Mouse (Mus musculus): ENCODE results near the gene Egflam. TPM values are rescaled to one million over a fixed set of nuclear protein-coding genes. Genes with fewer than 3 reads are reported as not detected.
A peak's percentile ranks its signal among the peaks of the same experiment; 100 is the strongest.

Gene Egflam
- polyA plus RNA-seq, 1 experiment from 2014 or later: 15.3 TPM

DNA sequence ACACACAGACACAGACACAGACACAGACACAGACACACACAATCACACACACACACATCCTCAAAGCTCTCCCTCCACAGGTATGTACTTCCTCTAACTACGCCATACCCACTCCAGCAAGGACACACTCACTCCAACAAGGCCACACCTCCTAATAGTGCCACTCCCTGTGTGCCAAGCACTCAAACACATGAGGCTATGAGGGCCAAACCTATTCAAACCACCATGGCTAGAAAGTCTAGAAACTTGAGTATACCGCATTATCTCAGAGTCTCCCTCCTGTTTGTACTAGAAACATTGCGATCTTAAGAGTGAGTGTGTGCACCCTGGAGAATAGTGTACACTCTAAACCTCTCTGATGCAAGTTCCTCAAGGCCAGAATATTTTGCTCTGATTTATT, 182.3 kb downstream of the Egflam start:
- no peak overlapping the region for H3K4me2 ChIP-seq (replicated peaks; ENCODE audit: low read depth, low read length)
- H3K4me1 ChIP-seq (ENCODE audit: control insufficient read depth, insufficient read depth, low read length): no peaks in the 10 kb centered on the region
- WGBS: 95% methylated on average over 3 of the region's 3 CpGs
- H3K36me3 ChIP-seq (ENCODE audit: control insufficient read depth, insufficient read depth, low read length): no peaks in the 10 kb centered on the region
- no peaks in the 10 kb centered on the region for H3K9me3 ChIP-seq (ENCODE audit: control insufficient read depth, low read length)
- no peak for ATAC-seq (ENCODE audit: low FRiP score, low TSS enrichment)
- H3K4me3 ChIP-seq (ENCODE audit: low read length): no peak overlapping the region
- no peaks in the 10 kb centered on the region for H3K27me3 ChIP-seq (ENCODE audit: control insufficient read depth, insufficient read depth, low read length)
- no peak overlapping the region for H3K27ac ChIP-seq (ENCODE audit: low read depth, low read length)
- no peak overlapping the region for H3K9ac ChIP-seq (ENCODE audit: low read depth, low read length)

DNA sequence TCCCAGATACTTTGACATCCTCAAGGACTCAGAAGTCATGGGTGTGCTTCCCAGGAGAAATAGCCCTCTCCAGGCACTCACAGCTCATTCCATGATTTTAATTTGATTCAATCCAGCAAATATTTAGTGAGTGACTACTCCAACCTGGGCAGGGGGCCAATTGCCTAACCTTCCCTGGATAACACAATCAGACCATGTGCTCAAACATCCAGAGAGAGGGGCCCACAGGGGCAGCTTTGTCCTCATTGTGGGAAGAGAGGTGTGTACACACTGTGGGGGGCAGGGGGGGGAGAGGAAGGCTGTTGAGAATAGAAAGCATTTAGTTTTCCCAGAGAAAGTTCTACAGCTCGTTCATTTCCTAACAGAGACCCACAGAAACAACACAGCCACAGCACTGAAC, 184.5 kb downstream of the Egflam start:
- no peak overlapping the region for H3K27ac ChIP-seq (ENCODE audit: low read depth, low read length)
- no peaks in the 10 kb centered on the region for H3K9me3 ChIP-seq (ENCODE audit: control insufficient read depth, low read length)
- no peak overlapping the region for H3K9ac ChIP-seq (ENCODE audit: low read depth, low read length)
- no peak overlapping the region for H3K4me3 ChIP-seq (ENCODE audit: low read length)
- H3K4me1 ChIP-seq (ENCODE audit: control insufficient read depth, insufficient read depth, low read length): no peaks in the 10 kb centered on the region
- no peaks in the 10 kb centered on the region for H3K36me3 ChIP-seq (ENCODE audit: control insufficient read depth, insufficient read depth, low read length)
- WGBS: 84% methylated on average over 1 of the region's 1 CpGs
- H3K27me3 ChIP-seq (ENCODE audit: control insufficient read depth, insufficient read depth, low read length): no peaks in the 10 kb centered on the region
- H3K4me2 ChIP-seq (replicated peaks; ENCODE audit: low read depth, low read length): no peak overlapping the region
- ATAC-seq (ENCODE audit: low FRiP score, low TSS enrichment): no peak

- Histone ChIP-seq H3K9ac (ENCODE audit: low read depth, low read length) (no peak overlapping the region), H3K27ac (ENCODE audit: low read depth, low read length) (no peak overlapping the region)
- WGBS: 55% methylated on average over 9 of the region's 9 CpGs
Observed at GRCm38 (mm10) chr15:7208180-7208579, 190.0 kb downstream of the Egflam start.

DNA sequence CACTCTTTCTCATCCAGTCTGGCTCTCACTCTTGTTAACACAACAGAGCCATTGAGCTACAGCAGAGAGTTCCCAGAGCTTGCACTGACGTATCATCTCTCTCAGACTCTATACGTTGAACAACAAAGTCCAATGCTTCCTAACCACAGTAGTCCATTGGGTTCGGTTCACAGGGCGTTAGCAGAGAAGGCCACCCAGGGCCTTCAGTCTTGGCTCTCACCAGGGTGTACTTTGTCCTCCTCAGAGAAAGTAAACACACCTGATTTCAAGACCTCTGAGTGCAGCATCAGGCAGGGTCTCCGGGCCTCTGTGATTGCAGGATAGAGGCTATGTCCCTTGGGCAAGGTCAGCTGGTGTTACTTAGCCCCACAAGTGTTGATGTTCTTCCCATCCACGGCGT, 190.9 kb downstream of the Egflam start:
- H3K27me3 ChIP-seq (ENCODE audit: control insufficient read depth, insufficient read depth, low read length): no peaks in the 10 kb centered on the region
- no peak overlapping the region for H3K4me2 ChIP-seq (replicated peaks; ENCODE audit: low read depth, low read length)
- H3K27ac ChIP-seq (ENCODE audit: low read depth, low read length): no peak overlapping the region
- no peaks in the 10 kb centered on the region for H3K9me3 ChIP-seq (ENCODE audit: control insufficient read depth, low read length)
- WGBS: 88% methylated on average over 7 of the region's 7 CpGs
- ATAC-seq (ENCODE audit: low FRiP score, low TSS enrichment): no peak
- H3K36me3 ChIP-seq (ENCODE audit: control insufficient read depth, insufficient read depth, low read length): no peaks in the 10 kb centered on the region
- peaks cover 14% of the 10 kb centered on the region; the same call in 1 of the 2 replicates for H3K4me1 ChIP-seq (ENCODE audit: control insufficient read depth, insufficient read depth, low read length)
- H3K9ac ChIP-seq (ENCODE audit: low read depth, low read length): no peak overlapping the region
- H3K4me3 ChIP-seq (ENCODE audit: low read length): no peak overlapping the region

More at GRCm38 (mm10) chr15:7208180-7208579, 190.0 kb downstream of the Egflam start:
- no peak overlapping the region for H3K4me3 ChIP-seq (ENCODE audit: low read length)
- H3K4me2 ChIP-seq (replicated peaks; ENCODE audit: low read depth, low read length): no peak overlapping the region
- no peak for ATAC-seq (ENCODE audit: low FRiP score, low TSS enrichment)
- no peaks in the 10 kb centered on the region for H3K36me3 ChIP-seq (ENCODE audit: control insufficient read depth, insufficient read depth, low read length)
- no peaks in the 10 kb centered on the region for H3K9me3 ChIP-seq (ENCODE audit: control insufficient read depth, low read length)
- peaks cover 14% of the 10 kb centered on the region; the same call in 1 of the 2 replicates for H3K4me1 ChIP-seq (ENCODE audit: control insufficient read depth, insufficient read depth, low read length)
- H3K27me3 ChIP-seq (ENCODE audit: control insufficient read depth, insufficient read depth, low read length): no peaks in the 10 kb centered on the region

GRCm38 (mm10) chr15:7206110-7206509, 192.1 kb downstream of the Egflam start:
- Histone ChIP-seq H3K27me3 (ENCODE audit: control insufficient read depth, insufficient read depth, low read length) (no peaks in the 10 kb centered on the region), H3K4me3 (ENCODE audit: low read length) (no peak overlapping the region), H3K36me3 (ENCODE audit: control insufficient read depth, insufficient read depth, low read length) (no peaks in the 10 kb centered on the region), H3K9me3 (ENCODE audit: control insufficient read depth, low read length) (no peaks in the 10 kb centered on the region), H3K27ac (ENCODE audit: low read depth, low read length) (no peak overlapping the region), H3K4me1 (ENCODE audit: control insufficient read depth, insufficient read depth, low read length) (peaks cover 21% of the 10 kb centered on the region; the same call in 1 of the 2 replicates), H3K9ac (ENCODE audit: low read depth, low read length) (no peak overlapping the region), H3K4me2 (replicated peaks; ENCODE audit: low read depth, low read length) (no peak overlapping the region)
- ATAC-seq (ENCODE audit: low FRiP score, low TSS enrichment): no peak
- WGBS: 23% methylated on average over 5 of the region's 5 CpGs

GRCm38 (mm10) chr15:7204917-7205316, 193.3 kb downstream of the Egflam start:
- H3K27me3 ChIP-seq (ENCODE audit: control insufficient read depth, insufficient read depth, low read length): no peaks in the 10 kb centered on the region
- H3K36me3 ChIP-seq (ENCODE audit: control insufficient read depth, insufficient read depth, low read length): no peaks in the 10 kb centered on the region
- no peak overlapping the region for H3K9ac ChIP-seq (ENCODE audit: low read depth, low read length)
- H3K9me3 ChIP-seq (ENCODE audit: control insufficient read depth, low read length): no peaks in the 10 kb centered on the region
- WGBS: 78% methylated on average over 13 of the region's 13 CpGs
- peaks cover 24% of the 10 kb centered on the region; the same call in 1 of the 2 replicates for H3K4me1 ChIP-seq (ENCODE audit: control insufficient read depth, insufficient read depth, low read length)
- no peak for ATAC-seq (ENCODE audit: low FRiP score, low TSS enrichment)
- H3K4me3 ChIP-seq (ENCODE audit: low read length): no peak overlapping the region
- no peak overlapping the region for H3K4me2 ChIP-seq (replicated peaks; ENCODE audit: low read depth, low read length)
- no peak overlapping the region for H3K27ac ChIP-seq (ENCODE audit: low read depth, low read length)

- H3K36me3 ChIP-seq (ENCODE audit: control insufficient read depth, insufficient read depth, low read length): no peaks in the 10 kb centered on the region
- peak overlapping the region; percentile 42; the same call in 1 of the 2 replicates for H3K27ac ChIP-seq (ENCODE audit: low read depth, low read length)
- WGBS: 36% methylated on average over 8 of the region's 9 CpGs
- no peaks in the 10 kb centered on the region for H3K27me3 ChIP-seq (ENCODE audit: control insufficient read depth, insufficient read depth, low read length)
- peak; percentile 61 for ATAC-seq (ENCODE audit: low FRiP score, low TSS enrichment)
- H3K9me3 ChIP-seq (ENCODE audit: control insufficient read depth, low read length): no peaks in the 10 kb centered on the region
- H3K9ac ChIP-seq (ENCODE audit: low read depth, low read length): no peak overlapping the region
- no peak overlapping the region for H3K4me2 ChIP-seq (replicated peaks; ENCODE audit: low read depth, low read length)
- peaks cover 24% of the 10 kb centered on the region; the same call in 1 of the 2 replicates for H3K4me1 ChIP-seq (ENCODE audit: control insufficient read depth, insufficient read depth, low read length)
- H3K4me3 ChIP-seq (ENCODE audit: low read length): no peak overlapping the region
Observed at GRCm38 (mm10) chr15:7203606-7204330, 194.4 kb downstream of the Egflam start.

DNA sequence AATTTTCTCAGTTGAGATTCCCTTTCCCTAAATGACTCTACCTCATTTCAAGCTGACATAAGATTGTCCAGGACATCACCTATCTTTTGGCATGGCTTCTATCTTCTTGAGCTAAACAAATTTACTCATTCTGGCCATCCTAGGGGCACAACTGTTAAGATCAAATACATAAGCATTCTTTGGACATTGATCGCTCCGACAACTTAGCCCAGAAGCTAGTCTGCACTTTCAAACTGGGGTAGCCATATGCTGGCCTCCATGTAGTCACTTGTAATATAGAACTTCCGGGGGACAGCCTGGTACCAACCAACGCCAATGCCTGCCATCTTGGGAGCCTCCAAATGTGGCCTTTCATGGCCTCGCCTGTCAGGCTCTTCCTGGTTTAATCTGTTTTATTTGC, 195.2 kb downstream of the Egflam start:
- Histone ChIP-seq H3K4me1 (ENCODE audit: control insufficient read depth, insufficient read depth, low read length) (peaks cover 24% of the 10 kb centered on the region; the same call in 1 of the 2 replicates), H3K27ac (ENCODE audit: low read depth, low read length) (no peak overlapping the region)

More for the DNA sequence above, 195.2 kb downstream of the Egflam start:
- no peaks in the 10 kb centered on the region for H3K36me3 ChIP-seq (ENCODE audit: control insufficient read depth, insufficient read depth, low read length)
- WGBS: 93% methylated on average over 5 of the region's 5 CpGs
- no peak overlapping the region for H3K4me2 ChIP-seq (replicated peaks; ENCODE audit: low read depth, low read length)
- H3K4me3 ChIP-seq (ENCODE audit: low read length): no peak overlapping the region
- no peak for ATAC-seq (ENCODE audit: low FRiP score, low TSS enrichment)
- no peaks in the 10 kb centered on the region for H3K27me3 ChIP-seq (ENCODE audit: control insufficient read depth, insufficient read depth, low read length)
- H3K9ac ChIP-seq (ENCODE audit: low read depth, low read length): no peak overlapping the region
- no peaks in the 10 kb centered on the region for H3K9me3 ChIP-seq (ENCODE audit: control insufficient read depth, low read length)

All from kidney, embryonic 14.5 days (tissue).